Mouse (Mus musculus): Measurements from ENCODE around the gene Tnfrsf13c. TPM values are rescaled to one million over a fixed set of nuclear protein-coding genes. Genes with fewer than 3 reads are reported as not detected.

Gene Tnfrsf13c
- total RNA-seq, 4 experiments from 2014 or later: 0.45 to 0.92 TPM; not detected in 2

GRCm38 (mm10) chr15:82207504-82208219 lies 16.5 kb downstream of the Tnfrsf13c start:
- no peak for DNase-seq

DNA sequence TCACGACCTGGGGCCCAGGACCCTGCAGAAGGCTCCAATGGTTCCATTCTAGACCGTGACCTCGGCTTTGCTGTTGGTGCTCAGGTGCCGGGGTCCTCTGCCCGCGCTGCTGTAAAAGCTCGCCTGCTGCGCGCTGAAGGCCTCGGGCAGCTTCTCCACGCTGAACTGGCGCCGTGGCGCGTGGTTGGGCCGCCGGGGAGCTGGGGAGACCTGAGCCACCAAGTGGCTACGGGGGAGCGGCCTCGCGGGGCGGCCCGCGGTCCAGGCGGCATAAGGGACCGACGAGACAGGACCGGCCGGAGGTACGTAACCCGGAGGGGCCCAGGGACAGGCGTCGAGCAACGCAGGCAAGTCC lies 17.1 kb downstream of the Tnfrsf13c start:
- no peak for DNase-seq

DNA sequence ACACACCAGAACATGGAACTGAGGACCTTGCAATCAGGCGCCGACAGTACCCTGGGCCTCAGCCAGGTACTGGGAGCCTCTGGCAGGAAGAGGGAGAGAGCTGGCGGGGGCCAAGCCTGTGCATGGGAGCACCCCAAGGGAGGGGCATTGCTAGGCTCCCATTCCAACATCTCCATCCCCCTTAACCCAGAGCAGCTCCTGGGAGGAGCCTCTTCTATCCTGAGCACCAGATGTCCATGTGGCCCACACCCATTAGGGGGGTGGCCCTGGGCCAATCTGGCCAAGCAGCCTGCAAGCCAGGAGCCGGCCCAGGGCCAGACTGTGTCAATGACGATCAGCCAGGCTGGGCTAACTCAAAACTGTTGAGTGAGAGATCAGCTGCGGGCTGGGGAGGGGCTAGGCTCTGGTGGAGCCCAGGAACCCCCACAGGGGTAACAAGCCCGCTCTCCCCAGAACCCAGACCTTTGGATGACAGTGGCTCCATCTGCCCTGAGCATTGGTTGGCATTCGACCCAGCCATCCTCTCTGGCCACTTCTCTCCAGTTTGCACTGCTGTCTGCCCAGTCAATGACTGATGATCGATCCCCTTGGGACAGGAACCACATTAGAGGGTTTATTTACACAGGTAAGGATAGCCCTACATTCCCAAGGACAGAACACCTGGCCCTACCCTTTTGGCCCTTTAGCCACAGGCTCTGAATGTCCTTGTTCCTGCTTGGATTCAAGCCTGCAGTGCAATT lies 17.6 kb downstream of the Tnfrsf13c start:
- peak; percentile 17 for DNase-seq

GRCm38 (mm10) chr15:82204680-82205371 lies 19.3 kb downstream of the Tnfrsf13c start:
- DNase-seq: no peak

DNA sequence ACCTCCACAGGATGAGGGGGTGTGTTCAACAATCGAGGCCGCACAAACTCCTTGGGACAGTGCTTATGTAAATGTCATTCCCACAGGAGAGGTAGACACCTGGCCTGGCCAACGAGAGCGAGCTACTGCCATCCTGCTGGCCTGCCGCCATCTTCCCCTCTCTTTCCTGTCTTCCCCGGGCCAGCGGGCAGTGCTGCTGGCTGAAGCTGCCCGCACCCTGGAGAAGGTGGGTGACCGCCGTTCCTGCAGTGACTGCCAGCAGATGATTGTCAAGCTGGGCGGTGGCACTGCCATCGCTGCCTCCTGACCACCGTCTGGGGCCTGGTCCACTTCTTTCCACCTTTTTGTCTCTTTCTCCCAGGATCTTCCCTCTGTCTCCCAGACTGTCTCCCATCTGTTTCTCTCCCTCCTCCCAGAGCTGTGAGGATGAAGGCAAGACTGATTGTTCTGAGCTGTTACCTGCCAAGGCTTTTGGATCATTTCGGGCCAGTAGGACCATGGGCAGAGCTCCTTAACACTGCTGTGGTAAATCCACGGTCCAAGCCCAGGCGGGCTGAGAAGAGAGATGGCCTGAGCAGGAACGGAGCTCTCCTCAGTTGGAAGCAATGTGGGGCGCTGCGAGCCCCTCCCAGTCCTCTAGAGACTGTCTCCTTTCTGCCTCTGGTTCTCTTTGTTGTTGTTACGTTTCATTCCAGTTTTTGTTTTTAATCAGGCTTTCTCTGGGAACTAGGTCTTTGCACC lies 20.4 kb downstream of the Tnfrsf13c start:
- DNase-seq: no peak

DNA sequence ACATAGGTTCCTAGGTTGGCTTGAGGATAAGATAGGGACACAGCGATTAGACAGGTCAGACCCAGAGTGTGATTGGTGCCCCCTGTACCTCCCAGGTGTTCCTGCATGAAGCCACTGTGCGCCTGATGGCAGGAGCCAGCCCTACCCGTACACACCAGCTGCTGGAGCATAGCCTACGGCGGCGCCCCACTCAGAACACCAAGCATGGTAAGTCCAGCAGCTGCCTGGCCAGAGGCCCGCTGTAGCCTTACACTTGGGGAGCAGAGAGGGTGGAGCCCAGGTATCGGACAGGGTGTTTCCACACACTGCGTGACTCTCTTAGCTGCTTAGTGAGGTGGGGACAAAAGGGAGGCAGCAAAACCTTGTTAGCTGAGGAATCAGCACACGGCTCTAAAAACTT lies 21.1 kb downstream of the Tnfrsf13c start:
- no peak for DNase-seq

DNA sequence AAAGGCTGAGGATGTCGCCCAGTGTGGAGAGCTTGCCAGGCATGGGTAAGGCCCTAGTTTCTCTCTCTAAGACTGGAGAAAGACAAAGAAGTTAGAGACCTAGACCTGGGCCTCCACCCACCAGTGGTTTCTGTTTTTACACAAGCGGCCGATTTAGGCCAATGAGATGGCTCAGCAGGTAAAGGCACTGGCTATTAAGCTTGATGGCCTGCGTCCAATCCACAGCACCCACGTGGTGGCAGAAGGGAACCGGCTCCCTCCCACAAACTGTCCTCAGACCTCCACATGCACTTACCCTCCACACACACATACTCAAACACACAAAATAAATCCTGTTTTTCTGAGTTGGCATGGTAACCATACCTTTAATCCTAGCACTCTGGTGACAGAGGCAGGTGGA lies 22.1 kb downstream of the Tnfrsf13c start:
- no peak for DNase-seq

DNA sequence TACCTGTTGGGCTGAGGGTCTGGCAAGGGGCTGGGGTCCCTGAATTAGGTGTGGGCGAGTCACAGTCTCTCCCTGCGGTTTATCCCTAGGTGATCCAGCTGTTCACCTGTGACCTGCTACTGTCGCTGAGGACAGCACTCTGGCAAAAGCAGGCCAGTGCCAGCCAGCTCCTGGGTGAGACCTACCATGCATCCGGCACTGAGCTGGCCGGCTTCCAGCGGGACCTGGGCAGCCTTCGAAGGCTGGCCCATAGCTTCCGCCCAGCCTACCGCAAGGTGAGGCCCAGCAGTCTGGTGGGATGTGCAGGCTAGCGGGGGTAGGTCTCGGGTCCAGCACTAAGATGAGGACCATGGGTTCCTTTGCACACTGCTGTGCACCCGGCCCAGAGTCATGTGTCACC lies 24.6 kb downstream of the Tnfrsf13c start:
- no peak for DNase-seq

DNA sequence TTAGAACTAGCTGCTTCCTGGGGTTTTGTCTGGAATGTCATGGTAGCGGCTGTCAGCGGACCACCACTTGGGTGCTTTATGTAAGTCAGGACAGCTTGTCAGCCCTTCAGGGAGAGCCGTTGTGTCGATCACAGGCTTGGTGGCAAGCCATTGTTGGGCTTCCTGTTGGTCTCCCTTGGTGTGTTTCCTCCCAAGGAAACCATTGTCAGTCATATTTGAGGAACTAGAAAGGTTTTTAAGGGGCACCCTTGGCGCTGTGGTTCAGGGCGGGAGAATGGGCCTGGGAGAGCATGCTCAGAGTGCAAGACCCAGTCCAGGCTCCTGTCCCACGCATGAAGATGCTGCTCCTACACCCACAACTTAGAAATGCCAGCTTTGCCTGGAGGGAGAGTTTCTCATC lies 25.8 kb downstream of the Tnfrsf13c start:
- no peak for DNase-seq

GRCm38 (mm10) chr15:82197937-82198336 lies 26.2 kb downstream of the Tnfrsf13c start:
- DNase-seq: no peak

GRCm38 (mm10) chr15:82197246-82197750 lies 26.9 kb downstream of the Tnfrsf13c start:
- DNase-seq: no peak

DNA sequence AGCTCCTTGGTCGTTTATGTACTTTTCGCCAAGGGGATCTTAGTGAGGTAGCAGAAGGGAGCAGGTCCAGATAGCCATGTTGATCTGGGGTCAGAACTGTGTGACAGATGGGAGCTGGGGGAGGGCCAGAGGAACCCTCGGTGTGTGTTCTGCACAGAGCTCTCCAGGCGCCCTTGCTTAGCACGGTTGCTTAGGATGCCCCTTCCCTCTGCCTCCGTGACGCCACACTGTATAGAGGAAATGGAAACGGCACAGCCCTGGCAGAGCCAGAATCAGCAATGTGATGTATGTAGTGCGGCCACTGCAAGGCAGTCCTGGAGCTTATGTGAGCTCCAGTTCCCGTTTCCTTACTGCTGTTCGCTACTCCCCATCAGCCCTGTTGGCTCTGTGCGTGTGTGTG lies 27.9 kb downstream of the Tnfrsf13c start:
- no peak for DNase-seq

DNA sequence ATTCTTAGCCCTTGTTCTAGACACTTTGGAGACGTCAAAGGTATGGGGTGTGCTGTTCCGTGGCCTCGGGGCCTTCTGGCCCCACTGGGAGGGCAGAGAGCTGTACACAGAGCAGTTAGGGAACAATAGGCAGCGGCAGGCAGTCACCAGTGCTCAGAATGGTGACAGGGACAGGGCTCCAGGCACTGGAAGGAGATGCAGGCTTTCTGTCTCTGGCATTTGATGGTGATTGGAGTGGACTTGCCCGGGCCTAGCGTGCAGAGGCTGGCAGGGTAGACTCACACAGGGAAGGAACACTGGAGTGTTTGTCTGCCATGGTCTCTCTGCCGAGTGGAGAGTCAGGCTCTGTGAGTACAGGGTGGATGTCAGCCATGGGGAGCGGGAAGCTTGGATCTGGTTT lies 31.6 kb downstream of the Tnfrsf13c start:
- DNase-seq: no peak

- DNase-seq: no peak
These were observed 35.5 kb downstream of the Tnfrsf13c start for GRCm38 (mm10) chr15:82188481-82189240.

DNA sequence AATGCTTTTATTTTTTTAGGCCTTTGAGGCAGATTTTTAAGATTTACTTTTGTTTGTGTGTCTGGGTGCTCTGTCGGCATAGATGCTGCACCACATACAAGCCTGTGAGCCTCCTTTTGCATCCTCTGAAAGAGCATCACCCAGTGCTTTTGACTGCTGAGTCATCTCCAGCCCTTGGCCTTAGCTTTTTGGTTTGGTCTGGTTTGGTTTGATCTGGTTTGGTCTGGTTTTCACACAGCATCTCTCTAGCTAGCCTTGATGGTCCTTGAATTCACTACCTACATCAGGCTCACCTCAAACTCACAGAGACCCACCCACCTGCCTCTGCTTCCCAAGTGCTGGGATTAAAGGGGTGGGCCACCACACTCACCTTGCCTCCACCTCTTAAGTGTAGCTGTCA lies 36.2 kb downstream of the Tnfrsf13c start:
- no peak for DNase-seq

GRCm38 (mm10) chr15:82187401-82187800 lies 36.8 kb downstream of the Tnfrsf13c start:
- no peak for DNase-seq

DNA sequence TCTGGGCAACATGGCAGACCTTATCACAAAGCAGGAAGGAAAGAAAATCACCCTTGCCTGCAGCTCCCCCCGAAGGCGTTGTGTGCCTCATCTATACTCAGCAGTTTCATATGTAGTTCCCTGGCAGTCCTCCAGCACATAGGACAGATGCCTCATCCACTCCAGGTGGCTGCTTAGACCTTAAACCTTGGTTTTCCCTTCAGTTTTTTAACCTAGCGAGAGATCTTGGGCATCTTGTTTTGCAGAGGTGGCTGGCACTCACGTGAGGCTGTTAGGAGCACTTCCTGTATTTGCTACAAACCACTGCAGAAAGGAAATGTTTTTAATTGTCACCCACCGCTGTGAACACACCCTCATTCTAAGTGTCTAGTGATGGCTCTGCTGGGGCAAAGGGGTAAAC lies 37.2 kb downstream of the Tnfrsf13c start:
- no peak for DNase-seq

- no peak for DNase-seq
These were observed 38.0 kb downstream of the Tnfrsf13c start for GRCm38 (mm10) chr15:82186131-82186530.

- no peak for DNase-seq
These were observed 38.9 kb downstream of the Tnfrsf13c start for GRCm38 (mm10) chr15:82185062-82185783.

DNA sequence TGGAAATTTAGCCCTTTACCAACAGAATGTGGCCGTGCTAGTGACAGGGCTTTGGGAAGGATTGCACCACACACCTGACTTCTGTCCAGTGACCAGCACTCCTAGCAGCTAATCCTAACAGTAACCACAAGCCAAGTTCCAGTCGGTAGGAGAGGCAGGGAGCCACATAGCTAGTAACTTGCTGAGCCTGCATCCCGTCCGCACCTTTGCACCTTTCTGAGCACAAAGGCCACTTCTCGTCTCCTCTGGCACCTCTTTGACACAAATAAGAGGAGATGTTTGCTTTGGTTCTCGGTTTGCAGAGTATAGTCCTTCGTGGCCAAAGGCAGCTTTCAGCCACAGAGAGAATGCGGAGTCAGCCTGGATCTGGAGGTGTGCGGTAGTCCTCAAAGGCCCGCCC lies 39.5 kb downstream of the Tnfrsf13c start:
- DNase-seq: no peak

- no peak for DNase-seq
These were observed 40.0 kb downstream of the Tnfrsf13c start for GRCm38 (mm10) chr15:82184183-82184582.
